Mouse (Mus musculus) heart, embryonic 12.5 days (tissue): Measurements from ENCODE around the gene Wdtc1. TPM values are rescaled to one million over a fixed set of nuclear protein-coding genes. Genes with fewer than 3 reads are reported as not detected.

Experiments
- ATAC-seq: fragments of 200-750 bp; cut with Nextera tagmentation; 2 replicates; pipeline ENCODE4 v1.8.0; 2017; ENCODE audit warnings: moderate TSS enrichment, moderate library complexity; ENCODE audit not compliant: insufficient number of reproducible peaks, low FRiP score
- H3K27ac ChIP-seq: fragments of 300-500 bp; sonication (generic); 2 replicates; pipeline ENCODE4 v1.5.1; 2016; ENCODE audit warnings: mild to moderate bottlenecking, moderate library complexity; ENCODE audit not compliant: poor library complexity, severe bottlenecking
- H3K27me3 ChIP-seq: fragments of 300-500 bp; sonication (generic); replicated peaks from 2 replicates; pipeline ENCODE4 v1.6.1; 2016; ENCODE audit warnings: mild to moderate bottlenecking, moderate library complexity
- H3K36me3 ChIP-seq: fragments of 300-500 bp; sonication (generic); 2 replicates; pipeline ENCODE4 v1.6.1; 2016; ENCODE audit warnings: mild to moderate bottlenecking, moderate library complexity
- H3K4me1 ChIP-seq: fragments of 300-500 bp; sonication (generic); replicated peaks from 2 replicates; pipeline ENCODE4 v1.6.1; 2016; ENCODE audit warnings: mild to moderate bottlenecking
- H3K4me2 ChIP-seq: fragments of 300-500 bp; sonication (generic); 2 replicates; pipeline ENCODE4 v1.6.1; 2016; ENCODE audit warnings: mild to moderate bottlenecking, moderate library complexity
- H3K4me3 ChIP-seq: fragments of 300-500 bp; sonication (generic); 2 replicates; pipeline ENCODE4 v1.5.1; 2016; ENCODE audit warnings: mild to moderate bottlenecking
- H3K9ac ChIP-seq: fragments of 300-500 bp; sonication (generic); 2 replicates; pipeline ENCODE4 v1.6.1; 2016; ENCODE audit warnings: mild to moderate bottlenecking, moderate library complexity
- H3K9me3 ChIP-seq: fragments of 300-500 bp; sonication (generic); replicated peaks from 2 replicates; pipeline ENCODE4 v1.6.1; 2016; ENCODE audit warnings: mild to moderate bottlenecking, moderate library complexity
- WGBS: fragments of 180-500 bp; shearing (Covaris S2); methylation state at CpG from one replicate; pipeline ENCODE4 v1.1.7; 2016; 5-methylcytosine and 5-hydroxymethylcytosine counted together
- polyA plus RNA-seq: library from polyadenylated mRNA; unstranded; fragments of >200 nt; fragmentation: Nextera tagmentation; extraction: Ambion mirVana; gene quantifications from 2 replicates; pipeline ENCODE4 v1.2.1, GENCODE M21; 2016

Wdtc1 gene
- polyA plus RNA-seq, 1 experiment from 2014 or later: 16.1 TPM

GRCm38 (mm10) chr4:133319667-133320066 lies 33.6 kb downstream of the Wdtc1 start:
- 0 out of 2 replicates have a peak, but pooled peaks cover 7% of the 10 kb centered on the region for H3K4me1 ChIP-seq
- H3K9me3 ChIP-seq: no peaks in the 10 kb centered on the region
- no peak for ATAC-seq
- H3K4me3 ChIP-seq: no peak overlapping the region
- peaks cover 28% of the 10 kb centered on the region for H3K36me3 ChIP-seq
- no peak overlapping the region for H3K9ac ChIP-seq
- no peak overlapping the region for H3K4me2 ChIP-seq
- H3K27me3 ChIP-seq: no peaks in the 10 kb centered on the region
- 87% methylated on average over 3 of the region's 3 CpGs for WGBS
- no peak overlapping the region for H3K27ac ChIP-seq

- no peak overlapping the region for H3K4me2 ChIP-seq
- H3K4me3 ChIP-seq: no peak overlapping the region
- H3K9me3 ChIP-seq: no peaks in the 10 kb centered on the region
- ATAC-seq: no peak
- peaks cover 21% of the 10 kb centered on the region for H3K36me3 ChIP-seq
- H3K27ac ChIP-seq: no peak overlapping the region
- no peaks in the 10 kb centered on the region for H3K27me3 ChIP-seq
- WGBS: 83% methylated on average over 5 of the region's 5 CpGs
- no peak overlapping the region for H3K9ac ChIP-seq
- H3K4me1 ChIP-seq: 0 out of 2 replicates have a peak, but pooled peaks cover 7% of the 10 kb centered on the region
These were observed 37.3 kb downstream of the Wdtc1 start for GRCm38 (mm10) chr4:133315991-133316390.

- Histone ChIP-seq H3K27ac (no peak overlapping the region), H3K9me3 (no peaks in the 10 kb centered on the region), H3K27me3 (no peaks in the 10 kb centered on the region), H3K4me2 (no peak overlapping the region), H3K36me3 (peaks cover 21% of the 10 kb centered on the region), H3K4me3 (no peak overlapping the region), H3K4me1 (0 out of 2 replicates have a peak, but pooled peaks cover 7% of the 10 kb centered on the region), H3K9ac (no peak overlapping the region)
- no peak for ATAC-seq
- WGBS: 74% methylated on average over 8 of the region's 8 CpGs
These were observed 38.4 kb downstream of the Wdtc1 start for GRCm38 (mm10) chr4:133314896-133315295.

GRCm38 (mm10) chr4:133309948-133310347 lies 43.3 kb downstream of the Wdtc1 start:
- Histone ChIP-seq H3K4me2 (no peak overlapping the region), H3K4me3 (no peak overlapping the region), H3K36me3 (peaks cover 16% of the 10 kb centered on the region), H3K9ac (no peak overlapping the region), H3K27ac (no peak overlapping the region), H3K27me3 (no peaks in the 10 kb centered on the region), H3K9me3 (no peaks in the 10 kb centered on the region), H3K4me1 (peaks cover 8% of the 10 kb centered on the region; the same call in 1 of the 2 replicates)
- no peak for ATAC-seq
- 0% methylated on average over 3 of the region's 3 CpGs for WGBS

- no peak overlapping the region for H3K4me2 ChIP-seq
These were observed 46.0 kb downstream of the Wdtc1 start for GRCm38 (mm10) chr4:133307331-133307730.

GRCm38 (mm10) chr4:133305825-133306224 lies 47.5 kb downstream of the Wdtc1 start:
- H3K4me2 ChIP-seq: no peak overlapping the region
- H3K4me1 ChIP-seq: peaks cover 6% of the 10 kb centered on the region; the same call in 1 of the 2 replicates
- H3K4me3 ChIP-seq: no peak overlapping the region
- no peak overlapping the region for H3K9ac ChIP-seq
- WGBS: 70% methylated on average over 7 of the region's 7 CpGs
- no peaks in the 10 kb centered on the region for H3K27me3 ChIP-seq
- no peaks in the 10 kb centered on the region for H3K9me3 ChIP-seq
- H3K36me3 ChIP-seq: peaks cover 35% of the 10 kb centered on the region
- H3K27ac ChIP-seq: no peak overlapping the region
- ATAC-seq: no peak

More at GRCm38 (mm10) chr4:133307331-133307730, 46.0 kb downstream of the Wdtc1 start:
- H3K4me3 ChIP-seq: no peak overlapping the region
- no peak overlapping the region for H3K9ac ChIP-seq
- no peaks in the 10 kb centered on the region for H3K27me3 ChIP-seq
- peaks cover 6% of the 10 kb centered on the region; the same call in 1 of the 2 replicates for H3K4me1 ChIP-seq
- H3K9me3 ChIP-seq: no peaks in the 10 kb centered on the region
- ATAC-seq: no peak
- no peak overlapping the region for H3K27ac ChIP-seq
- peaks cover 27% of the 10 kb centered on the region for H3K36me3 ChIP-seq
- WGBS: 43% methylated on average over 3 of the region's 3 CpGs

GRCm38 (mm10) chr4:133304770-133305169 lies 48.5 kb downstream of the Wdtc1 start:
- no peaks in the 10 kb centered on the region for H3K9me3 ChIP-seq
- 87% methylated on average over 7 of the region's 7 CpGs for WGBS

GRCm38 (mm10) chr4:133302668-133303067 lies 50.6 kb downstream of the Wdtc1 start:
- no peak for ATAC-seq
- H3K36me3 ChIP-seq: peaks cover 44% of the 10 kb centered on the region
- WGBS: 61% methylated on average over 5 of the region's 5 CpGs
- H3K4me3 ChIP-seq: no peak overlapping the region
- H3K4me2 ChIP-seq: no peak overlapping the region
- no peak overlapping the region for H3K27ac ChIP-seq
- H3K27me3 ChIP-seq: no peaks in the 10 kb centered on the region
- peaks cover 15% of the 10 kb centered on the region for H3K4me1 ChIP-seq
- no peaks in the 10 kb centered on the region for H3K9me3 ChIP-seq
- H3K9ac ChIP-seq: no peak overlapping the region

More at GRCm38 (mm10) chr4:133304770-133305169, 48.5 kb downstream of the Wdtc1 start:
- H3K4me3 ChIP-seq: no peak overlapping the region
- H3K36me3 ChIP-seq: peaks cover 46% of the 10 kb centered on the region
- peaks cover 7% of the 10 kb centered on the region for H3K4me1 ChIP-seq
- no peak overlapping the region for H3K27ac ChIP-seq
- H3K4me2 ChIP-seq: no peak overlapping the region
- no peak overlapping the region for H3K9ac ChIP-seq
- no peaks in the 10 kb centered on the region for H3K27me3 ChIP-seq
- ATAC-seq: no peak

- Histone ChIP-seq H3K36me3 (peaks cover 48% of the 10 kb centered on the region), H3K4me3 (no peak overlapping the region), H3K27me3 (no peaks in the 10 kb centered on the region), H3K27ac (no peak overlapping the region), H3K9ac (no peak overlapping the region), H3K9me3 (no peaks in the 10 kb centered on the region), H3K4me2 (no peak overlapping the region), H3K4me1 (peaks cover 21% of the 10 kb centered on the region)
- ATAC-seq: no peak
- 25% methylated on average over 4 of the region's 4 CpGs for WGBS
These were observed 51.5 kb downstream of the Wdtc1 start for GRCm38 (mm10) chr4:133301802-133302201.

- peaks cover 57% of the 10 kb centered on the region for H3K36me3 ChIP-seq
- H3K27ac ChIP-seq: no peak overlapping the region
- no peak for ATAC-seq
- no peaks in the 10 kb centered on the region for H3K9me3 ChIP-seq
- 88% methylated on average over 11 of the region's 11 CpGs for WGBS
- H3K4me3 ChIP-seq: no peak overlapping the region
- no peaks in the 10 kb centered on the region for H3K27me3 ChIP-seq
- peaks cover 27% of the 10 kb centered on the region for H3K4me1 ChIP-seq
- H3K4me2 ChIP-seq: no peak overlapping the region
- no peak overlapping the region for H3K9ac ChIP-seq
These were observed 52.9 kb downstream of the Wdtc1 start for GRCm38 (mm10) chr4:133300421-133300820.

GRCm38 (mm10) chr4:133299701-133300100 lies 53.6 kb downstream of the Wdtc1 start:
- Histone ChIP-seq H3K9me3 (no peaks in the 10 kb centered on the region), H3K27ac (no peak overlapping the region), H3K36me3 (peaks cover 63% of the 10 kb centered on the region), H3K27me3 (0 out of 2 replicates have a peak, but pooled peaks cover 4% of the 10 kb centered on the region), H3K9ac (no peak overlapping the region), H3K4me1 (peaks cover 27% of the 10 kb centered on the region), H3K4me2 (no peak overlapping the region), H3K4me3 (no peak overlapping the region)
- 44% methylated on average over 5 of the region's 5 CpGs for WGBS
- no peak for ATAC-seq
